Mouse (Mus musculus): ENCODE measurements around the gene Tacc2.

DNA sequence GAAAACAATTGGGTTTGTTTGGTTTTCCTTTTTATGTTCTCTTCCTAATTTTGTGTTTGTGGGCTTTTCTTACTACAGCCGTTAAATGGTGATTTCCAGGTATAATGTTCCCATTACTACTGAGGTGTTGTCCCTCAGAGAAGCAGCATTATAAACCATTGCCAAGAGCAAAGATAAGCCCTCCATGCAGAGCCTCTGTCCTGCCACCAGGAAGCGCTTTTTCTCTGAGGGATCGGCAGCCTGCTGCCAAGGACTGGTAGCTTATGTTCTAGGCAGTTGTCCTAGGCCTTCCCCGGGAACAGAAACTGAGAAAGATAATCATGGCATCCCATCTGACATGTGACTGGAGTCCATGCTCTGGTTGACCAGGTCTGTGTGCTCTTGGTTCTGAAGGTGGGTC is 171.9 kb downstream of the Tacc2 start:
- TF ChIP-seq POLR2A (IDR thresholded peaks at IDR 0.05; ENCODE audit: insufficient read depth, low read depth, low read length), result no peak
- no peak for TF ChIP-seq CTCF (IDR thresholded peaks at IDR 0.05; ENCODE audit: insufficient read depth, low read depth, low read length)
